Mouse (Mus musculus) midbrain, embryonic 14.5 days (tissue): Measurements from ENCODE around the gene Dnah17. TPM values are rescaled to one million over a fixed set of nuclear protein-coding genes. Genes with fewer than 3 reads are reported as not detected.

Experiments used
- ATAC-seq: fragments of 200-750 bp; cut with Nextera tagmentation; 2 replicates; pipeline ENCODE4 v1.8.0; 2017; ENCODE audit warnings: moderate number of reproducible peaks, moderate library complexity; ENCODE audit not compliant: low FRiP score, low TSS enrichment
- DNase-seq: peaks from one replicate; pipeline ENCODE4 v3.0.0-alpha.2; 2015
- H3K27ac ChIP-seq: fragments of 300-500 bp; sonication (generic); replicated peaks from 2 replicates; pipeline ENCODE4 v1.5.1; 2014; ENCODE audit warnings: mild to moderate bottlenecking, low read depth, low read length, moderate library complexity
- H3K27me3 ChIP-seq: fragments of 300-500 bp; sonication (generic); 2 replicates; pipeline ENCODE4 v1.6.1; 2014; ENCODE audit warnings: low read length, control low read depth, mixed read lengths; ENCODE audit not compliant: control insufficient read depth, insufficient read depth
- H3K36me3 ChIP-seq: fragments of 300-500 bp; sonication (generic); 2 replicates; pipeline ENCODE4 v1.6.1; 2014; ENCODE audit warnings: low read length, control low read depth; ENCODE audit not compliant: control insufficient read depth, insufficient read depth
- H3K4me1 ChIP-seq: fragments of 300-500 bp; sonication (generic); 2 replicates; pipeline ENCODE4 v1.6.1; 2014; ENCODE audit warnings: mild to moderate bottlenecking, antibody characterized with exemption, low read length, control low read depth; ENCODE audit not compliant: control insufficient read depth, insufficient read depth
- H3K4me2 ChIP-seq: fragments of 300-500 bp; sonication (generic); 2 replicates; pipeline ENCODE4 v1.6.1; 2014; ENCODE audit warnings: mild to moderate bottlenecking, low read length, moderate library complexity
- H3K4me3 ChIP-seq: fragments of 300-500 bp; sonication (generic); replicated peaks from 2 replicates; pipeline ENCODE4 v1.5.1; 2014; ENCODE audit warnings: low read depth, low read length
- H3K9ac ChIP-seq: fragments of 300-500 bp; sonication (generic); replicated peaks from 2 replicates; pipeline ENCODE4 v1.6.1; 2014; ENCODE audit warnings: mild to moderate bottlenecking, low read length, moderate library complexity
- H3K9me3 ChIP-seq: fragments of 300-500 bp; sonication (generic); 2 replicates; pipeline ENCODE4 v1.6.1; 2016; ENCODE audit warnings: low read length, control low read depth, mixed read lengths; ENCODE audit not compliant: control insufficient read depth
- WGBS: fragments of 180-500 bp; shearing (Covaris S2); extraction: QIAGEN DNeasy Blood & Tissue Kit; methylation state at CpG from one replicate; pipeline ENCODE4 v1.1.7; 2014; 5-methylcytosine and 5-hydroxymethylcytosine counted together
- polyA plus RNA-seq: library from polyadenylated mRNA; unstranded; fragments of >200 nt; fragmentation: Nextera tagmentation; extraction: Ambion mirVana; gene quantifications from 2 replicates; pipeline ENCODE4 v1.2.1, GENCODE M21; 2014

Dnah17 gene
- polyA plus RNA-seq, 1 experiment from 2014 or later, result 0.20 TPM

DNA sequence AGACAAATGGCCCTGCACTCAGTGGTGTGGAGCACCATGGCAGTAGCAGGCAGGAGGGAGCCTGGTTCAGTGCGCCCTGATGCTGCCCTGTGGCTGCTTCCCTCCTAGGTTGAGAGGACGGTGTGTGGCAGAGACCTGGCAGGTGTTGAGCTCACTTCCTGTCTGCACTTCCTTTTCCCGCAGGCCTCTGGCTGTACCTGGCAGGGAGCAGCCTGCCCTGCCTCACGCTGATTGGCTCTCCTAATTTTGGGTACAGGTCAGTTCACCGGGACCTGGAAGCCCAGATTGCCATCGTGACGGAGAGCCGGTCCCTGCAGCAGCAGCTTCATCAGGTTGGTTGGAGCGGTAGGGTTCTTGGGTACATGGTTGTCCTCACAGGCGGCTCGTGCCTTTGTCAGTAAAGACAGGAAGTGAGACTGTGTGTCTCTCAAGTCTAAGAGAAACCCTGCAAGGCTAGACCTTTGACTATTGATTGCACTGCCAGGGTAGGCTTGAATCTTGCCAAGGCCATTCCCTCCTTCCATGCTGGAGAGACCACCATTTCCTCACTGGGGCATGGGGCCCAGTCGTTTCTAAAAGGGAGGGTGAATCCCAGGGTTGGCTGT lies 115.9 kb downstream of the Dnah17 start:
- H3K9ac ChIP-seq, result no peak overlapping the region
- peaks cover 5% of the 10 kb centered on the region; the same call in 1 of the 2 replicates for H3K4me1 ChIP-seq
- ATAC-seq (no peak), DNase-seq (no peak)
- no peaks in the 10 kb centered on the region for H3K27me3 ChIP-seq
- WGBS, result 88% methylated on average over 12 of the region's 12 CpGs
- H3K9me3 ChIP-seq, result no peaks in the 10 kb centered on the region
- peaks cover 43% of the 10 kb centered on the region for H3K36me3 ChIP-seq
- no peak overlapping the region for H3K27ac ChIP-seq
- H3K4me3 ChIP-seq, result no peak overlapping the region
- H3K4me2 ChIP-seq, result no peak overlapping the region

DNA sequence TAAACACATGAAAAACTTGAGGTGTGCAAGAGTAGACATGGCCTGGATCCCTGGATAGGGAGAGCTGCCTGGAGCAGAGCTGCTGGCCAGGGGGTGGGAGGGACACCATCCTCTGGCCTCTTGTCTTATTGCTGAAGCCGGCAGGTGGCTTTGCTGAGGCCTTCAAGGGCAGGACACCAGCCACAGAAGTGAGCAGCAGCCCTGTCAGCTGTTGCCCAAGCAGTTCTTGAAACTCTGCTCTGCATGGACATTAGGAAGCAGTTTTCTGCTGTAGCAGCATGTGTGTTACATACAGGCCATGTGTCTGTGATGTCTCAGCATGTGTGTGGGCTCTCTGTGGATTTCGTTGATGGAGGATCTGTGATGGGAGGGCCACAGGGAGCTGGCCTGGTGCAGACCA lies 117.1 kb downstream of the Dnah17 start:
- Histone ChIP-seq H3K9me3 (no peaks in the 10 kb centered on the region), H3K27me3 (no peaks in the 10 kb centered on the region), H3K9ac (no peak overlapping the region), H3K4me3 (no peak overlapping the region), H3K27ac (no peak overlapping the region), H3K4me1 (peaks cover 11% of the 10 kb centered on the region; the same call in 1 of the 2 replicates), H3K36me3 (peaks cover 33% of the 10 kb centered on the region), H3K4me2 (no peak overlapping the region)
- WGBS, result 86% methylated on average over 2 of the region's 2 CpGs
- ATAC-seq (no peak), DNase-seq (no peak)

DNA sequence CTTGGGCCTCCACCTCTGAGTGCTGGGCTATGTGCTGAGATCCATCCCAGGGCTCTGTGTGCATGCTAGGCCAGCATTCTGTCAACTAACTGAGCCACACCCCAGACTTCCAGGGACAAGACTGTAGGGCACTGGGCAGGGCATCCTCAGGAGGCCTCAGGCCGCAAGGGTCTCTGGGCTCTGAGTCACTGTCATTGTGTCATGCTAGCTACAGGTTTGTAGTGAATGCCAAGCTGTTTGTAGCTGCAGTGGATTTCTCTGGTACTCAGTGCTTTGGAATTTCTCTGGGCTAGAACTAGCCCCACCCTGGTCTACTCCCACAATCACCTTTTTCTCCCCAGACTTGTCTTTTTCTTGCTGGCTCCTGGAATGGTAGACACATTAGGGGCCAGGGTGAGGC lies 117.8 kb downstream of the Dnah17 start:
- Histone ChIP-seq H3K4me2 (no peak overlapping the region), H3K27ac (no peak overlapping the region), H3K9me3 (no peaks in the 10 kb centered on the region), H3K36me3 (peaks cover 28% of the 10 kb centered on the region), H3K27me3 (no peaks in the 10 kb centered on the region), H3K9ac (no peak overlapping the region), H3K4me3 (no peak overlapping the region), H3K4me1 (peaks cover 14% of the 10 kb centered on the region; the same call in 1 of the 2 replicates)
- ATAC-seq (no peak), DNase-seq (no peak)
- 91% methylated on average over 1 of the region's 1 CpGs for WGBS

DNA sequence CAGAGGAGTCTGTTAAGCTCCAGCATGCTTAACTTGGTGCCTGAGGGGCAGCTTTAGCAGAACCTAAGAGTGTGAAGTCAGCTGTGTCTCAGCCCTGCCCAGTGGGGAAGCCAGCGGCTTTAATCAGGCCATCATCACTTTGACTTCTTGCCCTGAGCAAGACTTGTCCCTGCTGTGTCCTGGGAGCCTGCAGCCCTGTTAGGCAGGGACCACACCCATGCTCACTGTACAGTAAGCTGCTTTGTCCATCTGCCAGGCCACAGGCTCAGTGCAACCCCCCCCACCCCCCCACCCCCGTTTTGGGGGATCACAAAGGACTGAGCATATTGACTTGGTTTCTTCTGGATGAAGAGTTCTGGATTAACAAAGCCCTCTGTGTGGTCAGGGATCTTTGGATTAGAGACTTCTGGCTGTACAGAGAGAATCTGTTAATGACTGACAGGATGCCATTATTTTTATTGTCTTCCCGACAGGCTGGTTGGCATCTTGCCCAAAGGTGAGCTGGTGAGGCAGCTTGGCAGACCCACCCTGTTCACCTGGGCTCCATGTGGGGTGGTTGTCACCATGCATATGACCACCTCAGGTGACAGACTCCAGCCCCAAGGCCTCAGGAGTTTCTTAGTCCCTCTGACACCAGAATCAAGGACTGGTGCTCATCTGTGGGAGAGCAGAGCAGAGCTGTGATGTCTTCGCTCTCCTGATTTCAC lies 120.4 kb downstream of the Dnah17 start:
- Histone ChIP-seq H3K4me1 (peaks cover 14% of the 10 kb centered on the region; the same call in 1 of the 2 replicates), H3K36me3 (peaks cover 34% of the 10 kb centered on the region), H3K27me3 (no peaks in the 10 kb centered on the region), H3K27ac (peak overlapping the region; percentile 1; the same call in 1 of the 2 replicates), H3K9me3 (no peaks in the 10 kb centered on the region), H3K4me3 (no peak overlapping the region), H3K4me2 (no peak overlapping the region), H3K9ac (no peak overlapping the region)
- 44% methylated on average over 4 of the region's 4 CpGs for WGBS
- ATAC-seq (no peak), DNase-seq (peak; percentile 23)

DNA sequence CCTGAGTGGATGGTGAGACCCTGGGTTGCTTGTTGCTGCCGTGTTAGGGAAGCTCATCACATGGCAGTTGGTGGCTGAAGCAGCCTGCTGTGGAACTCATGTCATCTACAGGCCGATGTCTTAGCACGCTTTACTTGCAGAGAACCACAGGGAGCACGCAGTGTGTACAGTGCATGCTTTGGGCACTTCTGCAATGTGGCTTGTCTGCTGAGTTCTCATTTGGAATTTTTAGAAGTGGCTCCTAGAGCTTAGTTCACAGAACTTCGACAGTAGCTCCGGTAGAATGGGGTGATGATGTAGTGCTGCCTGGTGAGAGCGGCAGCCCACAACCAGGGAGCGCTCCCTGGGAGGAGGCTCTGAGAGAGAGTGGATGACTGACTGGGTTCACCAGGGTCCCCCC lies 121.6 kb downstream of the Dnah17 start:
- WGBS, result 78% methylated on average over 8 of the region's 8 CpGs
- DNase-seq, result no peak

DNA sequence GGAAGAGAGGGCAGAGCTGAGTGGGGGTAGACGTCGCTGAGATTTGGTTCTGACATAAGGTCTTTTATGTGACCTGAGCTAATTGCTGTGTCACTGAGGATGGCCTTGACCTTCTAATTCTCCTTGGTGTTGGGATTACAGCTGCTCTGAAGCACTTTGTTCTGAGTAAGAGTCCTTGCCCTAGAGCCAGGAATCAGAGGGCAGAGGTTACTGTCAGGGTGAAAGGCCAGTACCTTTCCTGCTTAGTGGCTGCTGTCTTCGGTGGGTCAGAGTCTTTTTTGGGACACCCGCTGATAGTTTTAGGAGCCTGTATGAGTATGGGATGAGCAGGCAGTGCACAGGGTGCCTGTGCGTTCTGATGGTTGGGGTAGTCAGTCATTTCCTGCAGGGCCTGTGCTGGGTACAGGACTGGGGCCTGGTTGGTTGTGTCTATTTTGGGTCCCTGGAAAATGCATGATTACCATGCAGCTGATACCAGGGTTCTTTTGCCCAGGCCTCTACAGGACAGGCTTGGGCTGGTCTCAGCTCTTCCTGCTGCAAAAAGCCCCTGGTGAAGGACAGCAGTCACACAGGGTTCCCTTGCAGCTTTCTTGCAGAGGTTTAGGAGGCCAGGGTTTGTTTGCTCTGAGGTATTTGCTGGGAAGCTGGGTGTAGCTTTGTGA lies 122.2 kb downstream of the Dnah17 start:
- Histone ChIP-seq H3K9me3 (no peaks in the 10 kb centered on the region), H3K9ac (no peak overlapping the region; the same call in 1 of the 2 replicates), H3K27me3 (no peaks in the 10 kb centered on the region), H3K27ac (no peak overlapping the region), H3K4me3 (no peak overlapping the region), H3K36me3 (peaks cover 41% of the 10 kb centered on the region), H3K4me1 (peaks cover 14% of the 10 kb centered on the region; the same call in 1 of the 2 replicates), H3K4me2 (no peak overlapping the region)
- no peak for DNase-seq
- no peak for ATAC-seq
- WGBS, result 53% methylated on average over 5 of the region's 5 CpGs

More for the DNA sequence above, 121.6 kb downstream of the Dnah17 start:
- H3K9me3 ChIP-seq, result no peaks in the 10 kb centered on the region
- no peak for ATAC-seq
- H3K4me1 ChIP-seq, result peaks cover 14% of the 10 kb centered on the region; the same call in 1 of the 2 replicates
- no peak overlapping the region for H3K27ac ChIP-seq
- no peak overlapping the region for H3K4me2 ChIP-seq
- H3K9ac ChIP-seq, result no peak overlapping the region
- H3K36me3 ChIP-seq, result peaks cover 39% of the 10 kb centered on the region
- no peaks in the 10 kb centered on the region for H3K27me3 ChIP-seq
- H3K4me3 ChIP-seq, result no peak overlapping the region

GRCm38 (mm10) chr11:118007460-118008143 lies 122.8 kb downstream of the Dnah17 start:
- 77% methylated on average over 8 of the region's 8 CpGs for WGBS
- H3K4me1 ChIP-seq, result peaks cover 14% of the 10 kb centered on the region; the same call in 1 of the 2 replicates
- H3K27me3 ChIP-seq, result no peaks in the 10 kb centered on the region
- H3K9ac ChIP-seq, result no peak overlapping the region
- H3K9me3 ChIP-seq, result no peaks in the 10 kb centered on the region
- H3K4me2 ChIP-seq, result no peak overlapping the region
- H3K4me3 ChIP-seq, result no peak overlapping the region
- ATAC-seq (no peak), DNase-seq (no peak)
- H3K36me3 ChIP-seq, result peaks cover 48% of the 10 kb centered on the region
- no peak overlapping the region for H3K27ac ChIP-seq

GRCm38 (mm10) chr11:118004217-118004616 lies 126.2 kb downstream of the Dnah17 start:
- Histone ChIP-seq H3K4me3 (no peak overlapping the region), H3K27ac (no peak overlapping the region), H3K4me2 (no peak overlapping the region), H3K9me3 (no peaks in the 10 kb centered on the region), H3K9ac (no peak overlapping the region), H3K4me1 (0 out of 2 replicates have a peak, but pooled peaks cover 6% of the 10 kb centered on the region), H3K27me3 (no peaks in the 10 kb centered on the region), H3K36me3 (peaks cover 76% of the 10 kb centered on the region)
- whole genome bisulfite sequencing, result 88% methylated on average over 5 of the region's 5 CpGs
- ATAC-seq (no peak), DNase-seq (no peak)
